Mouse (Mus musculus) liver, adult 2 months (tissue): ENCODE data around the gene Cacna1a. TPM values are rescaled to one million over a fixed set of nuclear protein-coding genes. Genes with fewer than 3 reads are reported as not detected.
"Not testable (repeated sequence)": the region's sequence is repeated elsewhere in the genome, so short reads cannot be mapped to it uniquely, and the experiment has no call there.

Source experiments
- DNase-seq: peaks from one replicate; pipeline ENCODE4 v3.0.0-alpha.2; 2011; ENCODE audit warnings: low read depth, low spot score; ENCODE audit errors: extremely low read depth
- H3K27ac ChIP-seq: fragments of 200-500 bp; replicated peaks from 2 replicates; pipeline ENCODE4 v1.5.1; 2012; ENCODE audit warnings: low read depth, mild to moderate bottlenecking, control low read depth, inconsistent platforms, low read length; ENCODE audit not compliant: insufficient read depth
- H3K27me3 ChIP-seq: fragments of 200-500 bp; 2 replicates; pipeline ENCODE4 v1.6.1; 2012; ENCODE audit warnings: mild to moderate bottlenecking, moderate library complexity, low read length, inconsistent platforms; ENCODE audit not compliant: control insufficient read depth, insufficient read depth
- H3K36me3 ChIP-seq: fragments of 200-500 bp; 2 replicates; pipeline ENCODE4 v1.6.1; 2012; ENCODE audit warnings: low read length, inconsistent platforms; ENCODE audit not compliant: control insufficient read depth, insufficient read depth
- H3K4me1 ChIP-seq: fragments of 200-500 bp; 2 replicates; pipeline ENCODE4 v1.6.1; 2011; ENCODE audit warnings: low read length; ENCODE audit not compliant: control insufficient read depth, insufficient read depth
- H3K4me3 ChIP-seq: fragments of 200-500 bp; 2 replicates; pipeline ENCODE4 v1.5.1; 2011; ENCODE audit warnings: low read depth, mild to moderate bottlenecking, control low read depth, low read length, moderate library complexity; ENCODE audit not compliant: insufficient read depth
- H3K79me2 ChIP-seq: fragments of 200-500 bp; 2 replicates; pipeline ENCODE4 v1.6.1; 2012; ENCODE audit warnings: inconsistent platforms, mild to moderate bottlenecking, low read length, moderate library complexity; ENCODE audit not compliant: control insufficient read depth, insufficient read depth
- H3K9ac ChIP-seq: fragments of 200-500 bp; 2 replicates; pipeline ENCODE4 v1.6.1; 2012; ENCODE audit warnings: low read depth, mild to moderate bottlenecking, control low read depth, inconsistent platforms, low read length
- CTCF ChIP-seq: fragments of 200-500 bp; IDR thresholded peaks from 2 replicates; pipeline ENCODE4 v1.5.1; 2011; ENCODE audit warnings: low read depth, low read length, control low read depth
- POLR2A ChIP-seq: fragments of 200-500 bp; IDR thresholded peaks from 2 replicates; pipeline ENCODE4 v1.6.1; 2011; ENCODE audit warnings: low read length, control low read depth; ENCODE audit not compliant: insufficient read depth; ENCODE audit errors: extremely low read depth
- WGBS: fragments of 180-500 bp; shearing (Covaris S2); methylation state at CpG from one replicate; pipeline ENCODE4 v1.1.7; 2018; 5-methylcytosine and 5-hydroxymethylcytosine counted together
- polyA plus RNA-seq: library from polyadenylated mRNA; depleted of rRNA; stranded (reverse); fragments of >200 nt; gene quantifications from 2 replicates; pipeline ENCODE4 v1.2.3, GENCODE M21; 2012
- total RNA-seq: library from RNA; depleted of rRNA; stranded (reverse); fragments of >200 nt; gene quantifications from 2 replicates; pipeline ENCODE4 v1.2.3, GENCODE M21; 2014

Gene Cacna1a
- total and polyA plus RNA-seq, 2 experiments, result 0.28 to 3.2 TPM

GRCm38 (mm10) chr8:84664566-84665384, 276.5 kb downstream of the Cacna1a start:
- H3K27me3 ChIP-seq, result no peaks in the 10 kb centered on the region
- peaks cover 6% of the 10 kb centered on the region for H3K4me1 ChIP-seq
- TF ChIP-seq POLR2A (no peak), CTCF (peak; percentile 34; the same call in 1 of the 2 replicates)
- 0 out of 2 replicates have a peak, but pooled peaks cover 7% of the 10 kb centered on the region for H3K79me2 ChIP-seq
- H3K9ac ChIP-seq, result peak overlapping the region; percentile 73
- peak overlapping the region; percentile 77 for H3K27ac ChIP-seq
- peak; percentile 86 for DNase-seq
- H3K36me3 ChIP-seq, result no peaks in the 10 kb centered on the region
- peak overlapping the region; percentile 69 for H3K4me3 ChIP-seq
- under 1% methylated on average over 29 of the region's 29 CpGs for WGBS

GRCm38 (mm10) chr8:84665385-84665893, 277.2 kb downstream of the Cacna1a start:
- Histone ChIP-seq H3K27me3 (no peaks in the 10 kb centered on the region), H3K27ac (no peak overlapping the region), H3K4me3 (peak overlapping the region; percentile 69), H3K4me1 (peaks cover 6% of the 10 kb centered on the region), H3K36me3 (no peaks in the 10 kb centered on the region), H3K79me2 (0 out of 2 replicates have a peak, but pooled peaks cover 7% of the 10 kb centered on the region), H3K9ac (peak overlapping the region; percentile 73)
- 3% methylated on average over 14 of the region's 14 CpGs for WGBS
- no peak for TF ChIP-seq POLR2A
- TF ChIP-seq CTCF, result no peak
- no peak for DNase-seq

GRCm38 (mm10) chr8:84668081-84668480, 279.8 kb downstream of the Cacna1a start:
- Histone ChIP-seq H3K4me1 (peaks cover 6% of the 10 kb centered on the region), H3K79me2 (no peaks in the 10 kb centered on the region), H3K27ac (no peak overlapping the region), H3K4me3 (no peak overlapping the region), H3K27me3 (no peaks in the 10 kb centered on the region), H3K9ac (no peak overlapping the region), H3K36me3 (no peaks in the 10 kb centered on the region)
- TF ChIP-seq CTCF, result no peak
- no peak for TF ChIP-seq POLR2A
- WGBS, result 82% methylated on average over 1 of the region's 1 CpGs
- DNase-seq, result no peak

- TF ChIP-seq CTCF, result no peak
- TF ChIP-seq POLR2A, result no peak
- Histone ChIP-seq H3K4me1 (peaks cover 3% of the 10 kb centered on the region), H3K27me3 (no peaks in the 10 kb centered on the region), H3K9ac (no peak overlapping the region), H3K36me3 (0 out of 2 replicates have a peak, but pooled peaks cover 2% of the 10 kb centered on the region), H3K79me2 (no peaks in the 10 kb centered on the region), H3K4me3 (no peak overlapping the region), H3K27ac (no peak overlapping the region)
- 79% methylated on average over 6 of the region's 6 CpGs for WGBS
- DNase-seq, result no peak
Measured at GRCm38 (mm10) chr8:84668731-84669485, 280.7 kb downstream of the Cacna1a start.

- H3K79me2 ChIP-seq, H3K27ac ChIP-seq, H3K36me3 ChIP-seq, H3K4me3 ChIP-seq, DNase-seq, H3K9ac ChIP-seq, H3K4me1 ChIP-seq, H3K27me3 ChIP-seq: not testable (repeated sequence)
- WGBS, result 54% methylated on average over 5 of the region's 5 CpGs
Measured at GRCm38 (mm10) chr8:84670295-84671006, 282.2 kb downstream of the Cacna1a start.
